Mouse (Mus musculus) layer of hippocampus, adult 11-12 months (tissue): ENCODE measurements at regions not wholly inside any gene's neighbourhood (a gene's known extent, or its start where the extent isn't known, plus 50 kb on each side); places are given as distances from the start of the nearest gene placed in this dataset.

Experiments used
- DNase-seq: peaks from one replicate; pipeline ENCODE4 v3.0.0; 2022; ENCODE audit warnings: low spot score

DNA sequence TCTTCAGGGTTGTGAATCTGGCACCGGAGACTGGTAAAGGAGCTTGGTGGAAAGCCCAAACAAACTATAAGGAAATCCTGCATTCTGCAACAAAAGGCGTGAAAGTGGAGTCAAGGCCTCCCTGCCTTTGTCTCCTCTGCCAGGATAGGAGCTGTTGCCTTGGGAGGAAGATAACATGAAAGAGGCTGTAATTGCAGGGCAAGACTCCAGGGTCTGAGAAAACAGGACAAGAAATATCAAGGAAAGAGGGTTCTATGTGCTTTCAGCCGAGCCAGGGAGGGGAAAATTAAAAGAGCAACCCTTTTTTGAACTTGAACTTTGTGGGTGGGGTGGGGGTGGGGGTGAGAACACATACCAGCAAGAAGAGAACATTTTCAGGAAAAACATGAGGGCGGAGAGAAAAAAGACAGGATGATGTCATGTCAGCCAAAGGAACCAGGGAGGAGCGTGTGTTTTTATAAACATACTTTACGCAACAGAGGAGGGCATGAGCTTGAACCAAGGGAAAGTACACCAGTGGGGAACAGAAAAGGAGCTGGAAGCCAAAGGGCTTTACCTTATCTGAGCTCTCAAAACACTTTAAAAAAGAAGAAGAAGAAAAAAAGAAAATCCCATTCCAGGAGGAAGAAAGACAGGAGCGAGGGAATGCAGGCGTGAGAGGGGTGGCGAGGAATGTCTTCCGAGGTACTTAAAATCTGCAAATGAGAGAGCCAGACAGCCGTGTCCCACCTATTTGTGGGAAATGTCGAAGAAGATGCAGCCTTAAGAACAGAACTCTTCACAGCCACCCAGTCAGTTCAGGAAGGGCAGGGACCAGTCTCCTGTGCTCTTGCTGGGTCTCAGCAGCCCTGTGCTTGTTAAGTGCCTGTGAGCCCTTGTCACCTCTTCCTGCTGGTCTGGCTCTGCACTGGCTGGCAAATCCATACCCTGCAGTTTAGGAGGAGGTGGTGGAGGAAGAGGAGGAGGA lies 66.2 kb upstream of the Irf2bp2 start:
- no peak for DNase-seq

DNA sequence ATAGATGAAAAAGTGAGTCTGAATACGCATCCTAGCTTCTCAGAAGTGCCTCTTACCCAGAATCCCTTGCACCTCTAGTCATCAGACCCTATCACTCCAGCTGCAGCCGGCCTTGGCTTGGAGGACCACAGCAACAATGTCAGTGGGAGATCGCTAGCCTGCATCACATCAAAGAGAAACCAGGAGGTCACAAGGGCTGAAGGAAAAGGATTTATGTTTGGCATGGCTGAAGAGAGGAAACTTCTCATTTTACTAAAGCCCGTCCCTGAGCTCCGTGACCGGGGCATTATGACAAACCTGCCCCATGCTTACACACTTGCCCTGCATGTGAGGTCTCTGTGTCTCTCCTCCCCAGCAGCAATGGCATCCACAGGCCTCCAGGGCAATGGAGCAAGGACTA lies 63.8 kb upstream of the Irf2bp2 start:
- DNase-seq, result no peak

DNA sequence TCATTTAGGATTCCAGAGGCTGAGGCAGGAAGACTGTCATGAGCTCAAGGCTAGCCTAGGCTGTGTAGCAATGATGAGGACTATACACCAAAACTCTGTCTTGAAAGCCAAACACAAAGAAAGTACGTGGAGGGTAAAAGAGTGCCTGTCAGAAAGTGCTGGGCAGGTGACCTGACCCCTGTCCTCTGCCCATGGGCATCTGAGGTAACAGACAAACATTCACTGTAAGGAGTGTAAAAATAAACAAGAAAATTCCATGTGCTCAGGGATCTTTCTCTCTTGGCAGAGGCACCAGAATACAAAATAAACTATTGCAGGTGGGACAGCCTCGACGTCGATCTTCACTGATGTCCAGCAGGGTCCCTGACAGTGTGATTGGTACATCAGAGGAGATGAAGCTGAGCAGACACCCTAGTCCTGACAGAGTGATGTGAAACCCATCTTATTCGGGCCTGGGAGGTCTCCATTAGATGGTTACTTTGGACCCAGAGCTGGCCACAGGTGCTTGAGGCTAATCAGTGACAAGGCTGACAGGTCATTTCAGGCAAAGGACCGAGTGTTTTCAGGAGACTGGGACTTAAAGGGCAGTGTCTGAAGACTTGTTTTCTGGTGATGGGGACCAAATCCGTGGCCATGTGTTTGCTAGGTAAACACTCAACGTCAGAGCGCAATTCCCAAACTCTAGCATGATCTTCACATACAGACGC lies 62.9 kb upstream of the Irf2bp2 start:
- DNase-seq, result no peak

DNA sequence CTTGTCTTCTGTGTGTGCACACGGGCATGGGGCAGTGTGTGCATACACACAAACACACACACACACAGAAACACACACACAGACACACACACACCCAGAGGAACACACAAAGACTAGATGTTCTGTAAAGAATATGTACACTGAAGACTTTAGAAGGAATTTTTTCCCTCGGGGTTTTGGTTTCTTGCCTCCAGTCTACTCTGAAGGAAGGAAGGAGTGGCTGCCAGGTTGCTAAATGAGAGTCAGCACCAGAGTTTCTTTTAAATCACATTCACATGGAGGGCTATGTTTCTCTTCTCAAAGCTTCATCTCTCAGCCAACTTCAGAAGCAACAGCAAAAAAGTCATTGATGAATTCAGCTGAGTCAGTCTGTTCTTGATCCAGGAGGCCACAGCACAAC lies 61.8 kb upstream of the Irf2bp2 start:
- no peak for DNase-seq

DNA sequence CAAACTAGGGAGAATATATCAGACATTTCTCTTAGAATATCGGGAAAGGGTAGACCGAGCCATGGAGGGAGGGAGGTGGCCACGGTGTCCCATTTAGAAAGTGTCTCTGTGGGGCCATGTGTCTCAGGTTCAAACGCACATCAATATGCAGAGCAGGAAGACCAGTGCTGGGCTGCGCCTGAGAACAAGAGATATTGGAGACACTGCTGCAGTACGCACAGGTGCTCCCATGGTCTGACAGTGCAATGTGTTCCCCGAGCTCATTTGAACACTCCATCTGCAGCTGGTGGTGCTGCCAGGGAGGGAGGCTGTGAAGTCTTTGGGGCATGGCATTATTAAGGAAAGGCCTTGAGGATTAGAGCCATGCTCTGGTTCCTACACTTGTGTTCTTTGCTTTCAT lies 60.6 kb upstream of the Irf2bp2 start:
- DNase-seq, result no peak

DNA sequence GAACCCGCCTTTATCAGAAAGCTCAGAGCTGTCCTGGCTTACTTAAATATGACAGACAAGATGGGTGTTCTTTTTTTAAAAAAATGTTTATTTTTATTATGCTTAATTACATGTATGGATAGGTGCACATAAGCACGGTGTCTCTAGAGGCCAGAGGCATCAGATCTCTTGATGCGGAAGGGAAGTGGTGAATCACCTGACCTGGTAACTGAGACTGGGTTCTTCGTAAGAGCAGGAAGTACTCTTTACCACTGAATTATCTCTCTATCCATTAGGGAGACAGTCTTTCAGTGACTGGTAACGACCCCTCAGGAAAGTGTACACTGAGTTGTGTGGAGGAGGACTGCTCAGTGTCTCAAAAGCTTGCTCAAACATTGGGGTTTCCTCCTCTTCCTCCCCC lies 58.4 kb upstream of the Irf2bp2 start:
- no peak for DNase-seq

DNA sequence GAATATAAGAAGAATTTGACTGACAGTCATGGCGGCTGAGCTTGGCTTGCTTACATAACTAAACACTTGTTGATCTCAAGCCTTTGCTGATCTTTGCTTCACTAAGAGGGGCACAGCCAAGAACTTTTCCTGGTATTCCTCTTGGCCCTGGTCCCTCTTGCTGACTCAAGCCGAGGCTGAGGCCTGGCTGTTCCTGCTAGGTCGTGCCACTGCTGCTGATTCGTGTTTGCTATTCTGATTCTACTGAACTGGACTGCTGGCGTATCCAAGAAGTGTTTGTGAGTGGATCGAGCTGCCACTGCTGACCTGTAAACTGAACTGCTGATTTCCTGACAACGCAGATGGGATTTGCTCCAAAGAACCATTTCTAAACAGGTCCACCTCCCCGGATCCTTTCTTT lies 57.2 kb upstream of the Irf2bp2 start:
- no peak for DNase-seq

DNA sequence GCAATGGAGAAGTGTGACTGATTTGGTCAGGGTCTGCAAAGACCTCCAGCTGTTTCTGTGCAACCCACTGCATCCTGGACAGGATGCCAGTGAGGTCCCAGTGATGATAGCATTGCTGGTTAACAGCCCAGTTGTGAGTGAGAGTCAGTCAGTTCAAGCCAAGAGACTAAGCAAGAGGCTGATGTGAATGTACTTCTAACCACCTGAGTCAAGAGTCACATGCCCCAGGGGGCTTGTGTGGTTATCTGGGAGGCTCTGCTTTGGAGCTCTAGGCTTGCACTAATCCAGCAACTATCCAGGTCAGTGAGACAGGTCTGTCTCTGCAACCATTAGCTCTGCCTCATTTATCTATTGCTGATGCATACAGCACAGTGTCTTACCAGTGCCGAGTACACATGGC lies 55.5 kb upstream of the Irf2bp2 start:
- no peak for DNase-seq

DNA sequence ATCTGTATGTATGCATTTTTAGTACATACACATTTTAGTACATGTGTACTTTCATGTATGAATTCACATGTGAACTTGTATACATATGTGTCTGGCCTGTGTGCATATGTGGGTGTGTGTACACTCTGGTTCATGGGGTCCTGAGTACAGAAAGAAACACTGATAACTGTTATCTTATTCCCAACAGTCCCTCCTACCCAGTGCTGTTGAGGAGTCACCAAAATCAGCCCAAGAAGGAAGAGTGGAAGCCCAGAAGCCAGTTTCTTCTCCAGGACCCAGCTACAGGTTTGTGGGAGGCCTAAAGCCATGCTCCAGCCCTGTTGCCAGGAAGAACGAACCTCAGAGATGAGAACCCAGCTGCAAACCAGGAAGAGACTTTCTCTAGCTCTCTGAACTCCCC lies 53.6 kb upstream of the Irf2bp2 start:
- DNase-seq, result no peak

DNA sequence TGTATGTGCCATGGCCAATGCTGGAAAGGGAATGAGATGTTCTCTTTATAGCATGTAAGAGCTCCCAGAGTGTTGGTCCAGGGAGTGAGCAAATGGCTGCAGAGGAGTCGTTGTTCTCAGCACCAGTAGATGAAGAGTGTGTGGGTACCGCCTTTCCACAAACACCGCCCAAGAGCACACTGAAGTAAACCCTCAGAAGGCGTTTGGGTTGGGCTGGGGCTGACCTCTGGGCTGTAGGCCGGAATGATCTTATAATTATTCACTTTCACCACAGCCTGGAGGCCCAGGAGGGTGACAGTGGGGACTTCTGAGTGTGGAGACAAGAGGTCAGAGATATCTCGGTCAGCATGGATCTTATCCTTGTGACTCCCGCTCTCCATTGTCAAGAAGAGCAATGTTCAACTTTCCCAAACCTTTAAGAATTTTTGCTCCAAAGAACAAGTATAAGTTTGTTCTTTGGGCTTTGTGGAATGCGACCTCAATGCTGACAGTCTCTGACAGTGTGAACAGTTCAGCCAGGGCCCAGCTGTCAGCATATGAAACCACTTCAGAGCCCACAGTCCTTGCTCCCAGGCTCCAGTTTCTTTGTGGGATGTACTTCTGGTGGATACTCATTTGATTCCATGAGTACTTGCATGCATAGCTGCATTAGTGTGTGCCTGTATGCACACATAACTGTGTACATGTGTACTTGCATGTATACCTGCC lies 53.0 kb upstream of the Irf2bp2 start:
- DNase-seq, result no peak

DNA sequence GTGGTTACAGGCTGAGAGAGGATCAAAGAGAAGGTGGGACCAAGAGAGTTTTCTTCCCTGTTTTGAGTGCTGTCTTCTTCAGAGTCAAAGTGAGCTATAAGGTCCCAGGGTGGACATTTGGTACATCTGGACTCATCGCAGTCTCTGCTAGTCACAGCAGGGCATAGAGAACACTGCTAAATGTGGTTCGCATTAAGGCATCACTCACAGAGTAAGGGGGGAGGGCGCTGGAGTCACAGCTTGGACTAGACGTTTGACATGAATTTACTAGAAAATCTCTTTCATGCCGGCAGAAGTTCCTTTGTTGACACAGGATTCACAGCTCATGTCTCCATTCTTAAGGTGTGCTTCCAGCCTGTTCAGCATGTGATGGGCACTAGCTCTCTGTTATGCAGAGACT lies 50.4 kb upstream of the Irf2bp2 start:
- DNase-seq, result no peak
